Mouse (Mus musculus): ENCODE results near the gene Hsf5. TPM values are rescaled to one million over a fixed set of nuclear protein-coding genes. Genes with fewer than 3 reads are reported as not detected.

Gene Hsf5
- total RNA-seq (2014; fragmentation: Nextera tagmentation) = 0.45 TPM in 1 of 2 replicates, not detected in the other
- 0.05 and 0.06 TPM in 2 replicates for total RNA-seq (2017)
- polyA plus RNA-seq (2012) = not detected in 2 replicates

GRCm38 (mm10) chr11:87616790-87617474 is at the start of gene Hsf5:
TSS of gene Hsf5 (plus strand) at chr11:87617164.
- ATAC-seq (ENCODE audit: extremely low read depth, insufficient number of reproducible peaks, low FRiP score, poor library complexity, severe bottlenecking) = no peak
- Histone ChIP-seq H3K4me1 (ENCODE audit: insufficient read depth, low read depth, low read length) (peaks cover 5% of the 10 kb centered on the region), H3K27me3 (ENCODE audit: insufficient read depth, low read length) (no peaks in the 10 kb centered on the region), H3K9me3 (replicated peaks) (peaks cover 6% of the 10 kb centered on the region), H3K4me3 (ENCODE audit: low read depth, low read length) (no peak within 1 kb of the TSS), H3K36me3 (replicated peaks) (peaks cover 61% of the 10 kb centered on the region)
- DNase-seq (ENCODE audit: low spot score) = no peak
- TF ChIP-seq GATA2 (IDR thresholded peaks at IDR 0.05; ENCODE audit: borderline replicate concordance, low read depth, low read length) (no peak), CTCF (IDR thresholded peaks at IDR 0.05; ENCODE audit: low read depth, low read length) (no peak), POLR2AphosphoS5 (IDR thresholded peaks at IDR 0.05; ENCODE audit: insufficient replicate concordance, low read depth, low read length) (no peak)

GRCm38 (mm10) chr11:87568255-87568953 is 48.6 kb upstream of the Hsf5 start, which contains the start of gene Sept4:
TSS of gene Sept4 (plus strand) at chr11:87568903.
- Histone ChIP-seq H3K36me3 (replicated peaks) (no peaks in the 10 kb centered on the region), H3K27me3 (ENCODE audit: insufficient read depth, low read length) (peaks cover 43% of the 10 kb centered on the region)
- ATAC-seq (ENCODE audit: extremely low read depth, insufficient number of reproducible peaks, low FRiP score, poor library complexity, severe bottlenecking) = no peak

GRCm38 (mm10) chr11:87570743-87571142 is 46.2 kb upstream of the Hsf5 start:
- no peaks in the 10 kb centered on the region for H3K9me3 ChIP-seq (replicated peaks)
- peaks cover 62% of the 10 kb centered on the region for H3K27me3 ChIP-seq (ENCODE audit: insufficient read depth, low read length)
- ATAC-seq (ENCODE audit: extremely low read depth, insufficient number of reproducible peaks, low FRiP score, poor library complexity, severe bottlenecking) = no peak
- no peak for DNase-seq (ENCODE audit: low spot score)
- no peaks in the 10 kb centered on the region for H3K36me3 ChIP-seq (replicated peaks)
- H3K4me3 ChIP-seq (ENCODE audit: low read depth, low read length) = no peak overlapping the region
- H3K4me1 ChIP-seq (ENCODE audit: insufficient read depth, low read depth, low read length) = no peaks in the 10 kb centered on the region; the same call in 1 of the 2 replicates
- TF ChIP-seq POLR2AphosphoS5 (IDR thresholded peaks at IDR 0.05; ENCODE audit: insufficient replicate concordance, low read depth, low read length) = no peak
- no peak for TF ChIP-seq GATA2 (IDR thresholded peaks at IDR 0.05; ENCODE audit: borderline replicate concordance, low read depth, low read length)
- TF ChIP-seq GATA1 (IDR thresholded peaks at IDR 0.05; ENCODE audit: borderline replicate concordance, low read length) = no peak

More at GRCm38 (mm10) chr11:87568255-87568953, 48.6 kb upstream of the Hsf5 start, which contains the start of gene Sept4:
- Histone ChIP-seq H3K4me3 (ENCODE audit: low read depth, low read length) (no peak within 1 kb of the TSS), H3K4me1 (ENCODE audit: insufficient read depth, low read depth, low read length) (no peaks in the 10 kb centered on the region), H3K9me3 (replicated peaks) (no peaks in the 10 kb centered on the region)
- DNase-seq (ENCODE audit: low spot score) = no peak
- TF ChIP-seq GATA1 (IDR thresholded peaks at IDR 0.05; ENCODE audit: borderline replicate concordance, low read length) (no peak), CTCF (IDR thresholded peaks at IDR 0.05; ENCODE audit: low read depth, low read length) (no peak), GATA2 (IDR thresholded peaks at IDR 0.05; ENCODE audit: borderline replicate concordance, low read depth, low read length) (no peak), TAL1 (conservative IDR thresholded peaks at IDR 0.05; ENCODE audit: low read depth, low read length) (no peak), POLR2AphosphoS5 (IDR thresholded peaks at IDR 0.05; ENCODE audit: insufficient replicate concordance, low read depth, low read length) (no peak)

GRCm38 (mm10) chr11:87571361-87571950 is 45.5 kb upstream of the Hsf5 start:
- no peak for DNase-seq (ENCODE audit: low spot score)
- no peak for TF ChIP-seq POLR2AphosphoS5 (IDR thresholded peaks at IDR 0.05; ENCODE audit: insufficient replicate concordance, low read depth, low read length)
- no peak for TF ChIP-seq TAL1 (conservative IDR thresholded peaks at IDR 0.05; ENCODE audit: low read depth, low read length)
- no peak for TF ChIP-seq CTCF (IDR thresholded peaks at IDR 0.05; ENCODE audit: low read depth, low read length)
- TF ChIP-seq GATA1 (IDR thresholded peaks at IDR 0.05; ENCODE audit: borderline replicate concordance, low read length) = no peak
- TF ChIP-seq GATA2 (IDR thresholded peaks at IDR 0.05; ENCODE audit: borderline replicate concordance, low read depth, low read length) = no peak
- Histone ChIP-seq H3K4me1 (ENCODE audit: insufficient read depth, low read depth, low read length) (no peaks in the 10 kb centered on the region; the same call in 1 of the 2 replicates), H3K4me3 (ENCODE audit: low read depth, low read length) (no peak overlapping the region), H3K27me3 (ENCODE audit: insufficient read depth, low read length) (peaks cover 67% of the 10 kb centered on the region), H3K36me3 (replicated peaks) (no peaks in the 10 kb centered on the region), H3K9me3 (replicated peaks) (no peaks in the 10 kb centered on the region)
- no peak for ATAC-seq (ENCODE audit: extremely low read depth, insufficient number of reproducible peaks, low FRiP score, poor library complexity, severe bottlenecking)

GRCm38 (mm10) chr11:87573751-87574150 is 43.2 kb upstream of the Hsf5 start:
- no peak overlapping the region for H3K4me3 ChIP-seq (ENCODE audit: low read depth, low read length)
- DNase-seq (ENCODE audit: low spot score) (no peak), ATAC-seq (ENCODE audit: extremely low read depth, insufficient number of reproducible peaks, low FRiP score, poor library complexity, severe bottlenecking) (no peak)
- TF ChIP-seq POLR2AphosphoS5 (IDR thresholded peaks at IDR 0.05; ENCODE audit: insufficient replicate concordance, low read depth, low read length) (no peak), TAL1 (conservative IDR thresholded peaks at IDR 0.05; ENCODE audit: low read depth, low read length) (no peak), CTCF (IDR thresholded peaks at IDR 0.05; ENCODE audit: low read depth, low read length) (no peak), GATA2 (IDR thresholded peaks at IDR 0.05; ENCODE audit: borderline replicate concordance, low read depth, low read length) (no peak), GATA1 (IDR thresholded peaks at IDR 0.05; ENCODE audit: borderline replicate concordance, low read length) (no peak)
- peaks cover 18% of the 10 kb centered on the region for H3K4me1 ChIP-seq (ENCODE audit: insufficient read depth, low read depth, low read length)
- H3K9me3 ChIP-seq (replicated peaks) = no peaks in the 10 kb centered on the region
- peaks cover 63% of the 10 kb centered on the region for H3K27me3 ChIP-seq (ENCODE audit: insufficient read depth, low read length)
- H3K36me3 ChIP-seq (replicated peaks) = no peaks in the 10 kb centered on the region
